Mouse (Mus musculus): Measurements from ENCODE around the gene Pamr1.

GRCm38 (mm10) chr2:102616637-102617036 lies 66.8 kb downstream of the Pamr1 start:
- TF ChIP-seq CTCF (IDR thresholded peaks at IDR 0.05; ENCODE audit: borderline replicate concordance, insufficient read depth, low read length): no peak
- TF ChIP-seq POLR2A (IDR thresholded peaks at IDR 0.05; ENCODE audit: low read depth, low read length): no peak

Measured in embryonic fibroblast, embryonic 13.5 days (primary cell).